Mouse (Mus musculus) embryonic facial prominence, embryonic 11.5 days (tissue): Measurements from ENCODE around the gene Tubb4a. TPM values are rescaled to one million over a fixed set of nuclear protein-coding genes. Genes with fewer than 3 reads are reported as not detected.

Experiments
- ATAC-seq: fragments of 200-750 bp; cut with Nextera tagmentation; replicated peaks from 2 replicates; pipeline ENCODE4 v1.8.0; 2017; ENCODE audit warnings: low read depth; ENCODE audit not compliant: insufficient number of reproducible peaks, low FRiP score, low TSS enrichment
- DNase-seq: peaks from one replicate; pipeline ENCODE4 v3.0.0-alpha.2; 2015; ENCODE audit warnings: low spot score
- H3K27ac ChIP-seq: fragments of 300-500 bp; sonication (generic); replicated peaks from 2 replicates; pipeline ENCODE4 v1.5.1; 2014; ENCODE audit warnings: mild to moderate bottlenecking, low read depth, low read length, control low read depth
- H3K27me3 ChIP-seq: fragments of 300-500 bp; sonication (generic); 2 replicates; pipeline ENCODE4 v1.6.1; 2014; ENCODE audit warnings: mild to moderate bottlenecking, low read length, moderate library complexity, mixed read lengths; ENCODE audit not compliant: control insufficient read depth, insufficient read depth
- H3K36me3 ChIP-seq: fragments of 300-500 bp; sonication (generic); replicated peaks from 2 replicates; pipeline ENCODE4 v1.6.1; 2014; ENCODE audit warnings: low read depth, mild to moderate bottlenecking, low read length, moderate library complexity, mixed read lengths; ENCODE audit not compliant: control insufficient read depth, insufficient read depth
- H3K4me1 ChIP-seq: fragments of 300-500 bp; sonication (generic); 2 replicates; pipeline ENCODE4 v1.6.1; 2014; ENCODE audit warnings: low read length, mixed read lengths; ENCODE audit not compliant: control insufficient read depth, insufficient read depth
- H3K4me2 ChIP-seq: fragments of 300-500 bp; sonication (generic); 2 replicates; pipeline ENCODE4 v1.6.1; 2014; ENCODE audit warnings: low read depth, mild to moderate bottlenecking, control low read depth, low read length, moderate library complexity
- H3K4me3 ChIP-seq: fragments of 300-500 bp; sonication (generic); 2 replicates; pipeline ENCODE4 v1.5.1; 2014; ENCODE audit warnings: low read depth, low read length, control low read depth
- H3K9ac ChIP-seq: fragments of 300-500 bp; sonication (generic); replicated peaks from 2 replicates; pipeline ENCODE4 v1.6.1; 2014; ENCODE audit warnings: mild to moderate bottlenecking, control low read depth, low read length
- H3K9me3 ChIP-seq: fragments of 300-500 bp; sonication (generic); replicated peaks from 2 replicates; pipeline ENCODE4 v1.6.1; 2016; ENCODE audit warnings: mild to moderate bottlenecking, low read length, inconsistent platforms, mixed read lengths; ENCODE audit not compliant: control insufficient read depth
- WGBS: fragments of 180-500 bp; shearing (Covaris S2); extraction: QIAGEN DNeasy Blood & Tissue Kit; methylation state at CpG from one replicate; pipeline ENCODE4 v1.1.7; 2014; 5-methylcytosine and 5-hydroxymethylcytosine counted together
- polyA plus RNA-seq: library from polyadenylated mRNA; unstranded; fragments of >200 nt; fragmentation: Nextera tagmentation; extraction: Ambion mirVana; gene quantifications from 2 replicates; pipeline ENCODE4 v1.2.1, GENCODE M21; 2014

Gene Tubb4a
- polyA plus RNA-seq, 1 experiment from 2014 or later: 39.9 TPM

DNA sequence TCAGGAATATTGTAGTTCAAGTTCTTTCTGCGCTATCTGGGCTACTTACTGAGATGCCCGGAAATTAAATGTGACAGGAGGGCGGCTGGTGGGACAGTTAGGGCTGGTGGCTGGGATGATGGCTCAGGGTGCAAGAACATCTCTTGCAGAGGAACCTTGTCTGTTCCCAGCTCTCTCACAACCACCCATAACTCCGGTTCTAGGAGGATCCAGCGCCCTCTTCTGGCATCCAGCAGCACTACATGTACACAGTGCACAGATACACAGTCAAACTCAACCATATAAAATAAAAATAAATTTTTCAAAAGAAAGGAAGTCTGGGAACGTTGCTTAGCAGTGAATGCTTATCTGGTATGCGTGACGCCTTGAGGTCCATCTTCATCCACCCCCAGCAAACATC lies 48.6 kb downstream of the Tubb4a start:
- H3K4me2 ChIP-seq: no peak overlapping the region
- H3K36me3 ChIP-seq: no peaks in the 10 kb centered on the region
- H3K9ac ChIP-seq: no peak overlapping the region
- ATAC-seq (no peak), DNase-seq (no peak)
- no peak overlapping the region for H3K27ac ChIP-seq
- no peaks in the 10 kb centered on the region for H3K27me3 ChIP-seq
- no peaks in the 10 kb centered on the region for H3K4me1 ChIP-seq
- H3K4me3 ChIP-seq: no peak overlapping the region
- H3K9me3 ChIP-seq: no peaks in the 10 kb centered on the region
- 39% methylated on average over 8 of the region's 8 CpGs for WGBS

DNA sequence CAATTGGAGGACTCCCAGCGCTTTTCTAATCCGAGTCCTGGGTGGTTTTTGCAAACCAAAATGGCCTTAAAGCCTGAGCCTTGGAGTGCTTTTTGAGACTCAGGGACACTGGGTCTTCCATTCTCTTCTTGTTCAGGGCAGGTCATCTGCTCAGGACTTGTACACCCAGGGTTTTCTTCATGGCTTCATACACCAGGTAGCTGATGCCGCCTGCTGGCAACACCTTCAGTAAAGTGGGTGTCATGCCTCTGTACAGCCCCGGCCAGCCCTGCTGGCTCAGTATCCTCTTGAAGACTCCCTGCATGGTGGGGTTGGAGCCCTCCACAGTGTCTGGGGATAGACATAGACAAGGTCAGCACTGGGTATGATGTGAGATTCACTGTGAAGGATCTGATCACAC lies 54.7 kb downstream of the Tubb4a start:
- ATAC-seq (no peak), DNase-seq (no peak)
- WGBS: 87% methylated on average over 4 of the region's 4 CpGs
- Histone ChIP-seq H3K27ac (no peak overlapping the region), H3K4me2 (peak overlapping the region; percentile 25; the same call in 1 of the 2 replicates), H3K9me3 (no peaks in the 10 kb centered on the region), H3K36me3 (peaks cover 2% of the 10 kb centered on the region), H3K27me3 (no peaks in the 10 kb centered on the region), H3K9ac (no peak overlapping the region), H3K4me3 (no peak overlapping the region), H3K4me1 (no peaks in the 10 kb centered on the region)

DNA sequence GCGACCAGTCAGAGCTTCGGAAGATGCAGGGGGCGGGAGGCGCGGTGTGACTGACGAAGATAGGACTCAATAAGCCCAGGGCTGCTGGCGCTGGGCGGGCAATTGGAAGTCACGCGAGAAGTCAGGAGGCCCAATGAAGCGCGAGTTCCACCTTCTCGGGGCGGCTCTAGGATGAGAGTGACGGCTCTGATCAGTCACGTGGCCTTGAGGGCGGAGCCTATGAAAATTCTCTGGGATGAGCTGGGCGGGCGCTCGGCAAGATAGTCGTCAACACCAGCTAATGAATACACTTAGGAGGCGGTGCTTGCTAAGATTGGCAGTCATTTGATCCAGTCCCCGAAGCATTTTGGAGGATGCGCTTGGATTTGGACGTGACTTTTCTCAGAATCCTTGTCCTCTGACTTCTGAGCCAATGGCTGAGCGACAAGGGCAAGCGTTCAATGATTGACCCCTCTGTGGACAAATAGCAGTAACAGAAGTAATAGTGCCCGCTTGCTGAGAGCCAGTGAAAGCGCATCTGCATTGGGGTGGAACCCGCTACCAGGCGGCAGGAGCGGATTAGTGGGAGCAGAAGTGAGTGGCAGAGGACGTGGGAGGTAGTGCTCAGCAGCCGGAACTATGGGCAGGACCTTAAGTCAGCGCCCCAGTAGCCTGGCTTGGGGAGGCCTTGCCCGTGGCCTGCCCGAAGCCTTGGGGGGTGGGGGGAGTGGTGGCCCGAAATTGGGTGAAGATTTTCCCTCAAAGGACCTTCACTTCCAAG lies 55.7 kb downstream of the Tubb4a start:
- DNase-seq: peak; percentile 100
- H3K36me3 ChIP-seq: peaks cover 3% of the 10 kb centered on the region
- peak overlapping the region; percentile 99 for H3K4me3 ChIP-seq
- WGBS: 1% methylated on average over 38 of the region's 38 CpGs
- H3K27me3 ChIP-seq: no peaks in the 10 kb centered on the region
- H3K4me2 ChIP-seq: peak overlapping the region; percentile 25
- H3K4me1 ChIP-seq: no peaks in the 10 kb centered on the region
- no peaks in the 10 kb centered on the region for H3K9me3 ChIP-seq
- ATAC-seq: peak; percentile 98
- no peak overlapping the region; the same call in 1 of the 2 replicates for H3K27ac ChIP-seq
- peak overlapping the region; percentile 41 for H3K9ac ChIP-seq

DNA sequence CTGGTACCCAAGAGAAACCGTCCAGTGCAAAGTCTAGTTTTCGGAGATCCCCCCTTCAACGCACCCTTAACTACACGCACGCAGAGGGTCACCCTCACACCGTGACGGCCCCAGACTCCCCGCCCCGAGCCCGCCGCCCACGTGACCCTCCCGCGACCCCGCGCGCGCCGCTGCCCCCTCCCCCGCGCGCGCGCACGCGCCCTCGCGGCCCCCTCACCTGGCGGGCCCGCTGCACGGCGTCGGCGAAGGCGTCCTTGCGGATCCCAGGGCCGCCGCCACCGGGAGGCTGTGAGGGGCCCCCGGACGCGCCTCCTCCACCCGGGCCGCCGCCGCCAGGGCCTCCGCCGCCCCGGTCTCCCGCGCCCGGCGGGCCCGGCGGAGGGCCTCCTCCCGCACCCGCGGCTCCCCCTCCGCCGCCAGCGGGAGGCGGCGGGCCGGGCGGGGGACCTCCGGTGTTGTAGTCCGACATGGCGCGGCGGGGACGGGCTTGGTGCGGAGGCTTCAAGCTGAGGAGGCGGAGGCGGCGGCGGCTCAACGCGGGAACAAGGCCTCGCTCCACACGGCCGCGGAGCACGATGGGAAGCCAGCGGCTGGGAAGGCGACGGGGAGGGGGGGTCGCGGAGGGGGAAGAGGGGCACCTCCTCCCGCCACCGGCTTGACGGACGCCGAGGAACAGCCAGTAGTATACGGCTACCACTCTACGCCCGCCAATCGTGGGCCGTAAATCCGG lies 56.5 kb downstream of the Tubb4a start, which contains the start of gene Khsrp:
Khsrp (minus strand) TSS at position 592 of the 730 bp plus-strand sequence.
- H3K4me2 ChIP-seq: peak within 1 kb of the TSS; percentile 87
- peak within 1 kb of the TSS; percentile 99 for H3K9ac ChIP-seq
- peak within 1 kb of the TSS; percentile 99 for H3K4me3 ChIP-seq
- ATAC-seq (no peak; the same call in 1 of the 2 replicates), DNase-seq (peak; percentile 69)
- no peaks in the 10 kb centered on the region for H3K4me1 ChIP-seq
- WGBS: under 1% methylated on average over 68 of the region's 99 CpGs
- no peaks in the 10 kb centered on the region for H3K27me3 ChIP-seq
- peaks cover 3% of the 10 kb centered on the region for H3K36me3 ChIP-seq
- peak within 1 kb of the TSS; percentile 91 for H3K27ac ChIP-seq
- H3K9me3 ChIP-seq: no peaks in the 10 kb centered on the region

Other genes with a start within 250 kb of the Tubb4a start
- not detected in 2 replicates for gene Acsbg2, start 213.3 kb downstream of the Tubb4a start, polyA plus RNA-seq
- 0.13 and 0.22 TPM in 2 replicates for gene 1700061G19Rik, start 212.3 kb downstream of the Tubb4a start, polyA plus RNA-seq
- 26.8 and 27.2 TPM in 2 replicates for gene Mllt1, start 152.4 kb downstream of the Tubb4a start, polyA plus RNA-seq
- gene Acer1, start 105.7 kb downstream of the Tubb4a start, polyA plus RNA-seq: not detected in 2 replicates
- gene Clpp, start 97.5 kb downstream of the Tubb4a start, polyA plus RNA-seq: 148 and 159 TPM in 2 replicates
- gene Alkbh7, start 90.4 kb downstream of the Tubb4a start, polyA plus RNA-seq: 39.5 and 40.2 TPM in 2 replicates
- gene Pspn, start 87.8 kb downstream of the Tubb4a start, polyA plus RNA-seq: not detected in 2 replicates
- gene Gtf2f1, start 76.5 kb downstream of the Tubb4a start, polyA plus RNA-seq: 70.1 and 71.1 TPM in 2 replicates
- 0.18 TPM in 1 of 2 replicates, not detected in the other for gene Gm17949, start 76.3 kb downstream of the Tubb4a start, polyA plus RNA-seq
- gene Khsrp, start 56.3 kb downstream of the Tubb4a start, polyA plus RNA-seq: 38.7 and 40.0 TPM in 2 replicates
- gene Slc25a41, start 46.1 kb downstream of the Tubb4a start, polyA plus RNA-seq: not detected in 2 replicates
- gene Crb3, start 28.7 kb downstream of the Tubb4a start, polyA plus RNA-seq: 5.1 and 5.3 TPM in 2 replicates
- gene Slc25a23, start 27.9 kb downstream of the Tubb4a start, polyA plus RNA-seq: 7.1 and 7.3 TPM in 2 replicates
- gene Dennd1c, start 9.3 kb downstream of the Tubb4a start, polyA plus RNA-seq: 1.5 and 1.6 TPM in 2 replicates
- gene Tnfsf9, start 17.5 kb upstream of the Tubb4a start, polyA plus RNA-seq: 5.2 and 5.6 TPM in 2 replicates
- gene Cd70, start 62.0 kb upstream of the Tubb4a start, polyA plus RNA-seq: not detected in 2 replicates
- 0.25 TPM in 1 of 2 replicates, not detected in the other for gene Tnfsf14, start 106.4 kb upstream of the Tubb4a start, polyA plus RNA-seq
- gene C3, start 140.4 kb upstream of the Tubb4a start, polyA plus RNA-seq: 0.35 and 0.46 TPM in 2 replicates
- 26.9 and 27.6 TPM in 2 replicates for gene Gpr108, start 160.7 kb upstream of the Tubb4a start, polyA plus RNA-seq
- 25.3 and 27.2 TPM in 2 replicates for gene Trip10, start 161.7 kb upstream of the Tubb4a start, polyA plus RNA-seq
- gene Vav1, start 191.3 kb upstream of the Tubb4a start, polyA plus RNA-seq: 2.3 and 2.7 TPM in 2 replicates